8 mouse cellular contexts compared by ENCODE assay signal in genomic region chr2:143914760-143915599, GRCm38 (mm10). TPM values are rescaled to one million over a fixed set of nuclear protein-coding genes. Genes with fewer than 3 reads are reported as not detected.
DNase-seq lines count a peak whose midpoint lies in the region; ATAC-seq and TF ChIP-seq lines count a peak whose summit lies in the region.

Gene Dstn (plus strand): TSS chr2:143915320.

- 0 out of 2 replicates have a peak, but pooled peaks have one; percentile 26 for TF ChIP-seq EP300 in liver, embryonic 14.5 days (IDR thresholded peaks at IDR 0.05; ENCODE audit: low read depth)
- no peak for TF ChIP-seq EP300 in stomach, postnatal 0 days (optimal IDR thresholded peaks at IDR 0.05)

- peak within 1 kb of the TSS; percentile 96 for H3K9ac ChIP-seq in heart, embryonic 15.5 days
- H3K9ac ChIP-seq in liver, embryonic 14.5 days (replicated peaks), result peak within 1 kb of the TSS; percentile 68
- H3K9ac ChIP-seq in neural tube, embryonic 11.5 days (ENCODE audit: low read length), result peak within 1 kb of the TSS; percentile 74
- H3K9ac ChIP-seq in stomach, postnatal 0 days (ENCODE audit: low read length), result peak within 1 kb of the TSS; percentile 96

- H3K36me3 ChIP-seq in forebrain, embryonic 10.5 days (replicated peaks), result no peaks in the 10 kb centered on the region
- no peaks in the 10 kb centered on the region for H3K36me3 ChIP-seq in heart, embryonic 15.5 days
- H3K36me3 ChIP-seq in liver, embryonic 14.5 days (replicated peaks; ENCODE audit: control insufficient read depth, insufficient read depth, low read depth), result no peaks in the 10 kb centered on the region
- no peaks in the 10 kb centered on the region for H3K36me3 ChIP-seq in neural tube, embryonic 11.5 days (ENCODE audit: control insufficient read depth, insufficient read depth, low read length)
- no peaks in the 10 kb centered on the region for H3K36me3 ChIP-seq in stomach, postnatal 0 days (ENCODE audit: control insufficient read depth, insufficient read depth, low read length)

- DNase-seq in c-Kit-negative CD71-positive TER-119-positive erythroid progenitor cells, embryonic 14.5 days (ENCODE audit: low read depth, low spot score), result peak; percentile 88
- peak; percentile 95 for DNase-seq in forebrain, embryonic 10.5 days (ENCODE audit: extremely low spot score, low spot score)
- DNase-seq in kidney, postnatal 25 days, result peak; percentile 97 to 98
- DNase-seq in liver, embryonic 14.5 days (ENCODE audit: low read depth in 3 of 3, low spot score in 3 of 3), result peak; percentile 82 to 88 (median 85)
- DNase-seq in neural tube, embryonic 11.5 days (ENCODE audit: low spot score), result peak; percentile 97
- peak; percentile 99 for DNase-seq in stomach, postnatal 0 days (ENCODE audit: low spot score)

- ATAC-seq in CD4-positive, CD25-positive, alpha-beta regulatory T cell, adult 4 months, result peak; percentile 89
- peak; percentile 97 for ATAC-seq in heart, embryonic 15.5 days (replicated peaks; ENCODE audit: insufficient number of reproducible peaks, insufficient read depth, low FRiP score, low read depth)
- ATAC-seq in liver, embryonic 14.5 days (ENCODE audit: insufficient read depth), result peak; percentile 88
- peak; percentile 98 for ATAC-seq in neural tube, embryonic 11.5 days (ENCODE audit: insufficient read depth, low FRiP score, low TSS enrichment)
- ATAC-seq in stomach, postnatal 0 days (ENCODE audit: low FRiP score, low TSS enrichment), result peak; percentile 98

- under 1% methylated on average over 71 of the region's 71 CpGs for WGBS in forebrain, embryonic 10.5 days
- WGBS in heart, embryonic 15.5 days, result under 1% methylated on average over 71 of the region's 71 CpGs
- WGBS in liver, embryonic 14.5 days (ENCODE audit: insufficient replicate concordance), result under 1% methylated on average over 71 of the region's 71 CpGs
- WGBS in neural tube, embryonic 11.5 days, result under 1% methylated on average over 69 of the region's 71 CpGs
- under 1% methylated on average over 64 of the region's 71 CpGs for WGBS in stomach, postnatal 0 days

- H3K9me3 ChIP-seq in forebrain, embryonic 10.5 days, result no peaks in the 10 kb centered on the region
- H3K9me3 ChIP-seq in heart, embryonic 15.5 days (replicated peaks), result no peaks in the 10 kb centered on the region
- no peaks in the 10 kb centered on the region for H3K9me3 ChIP-seq in liver, embryonic 14.5 days (ENCODE audit: control insufficient read depth, low read length)
- H3K9me3 ChIP-seq in neural tube, embryonic 11.5 days (ENCODE audit: control insufficient read depth, low read length), result no peaks in the 10 kb centered on the region
- H3K9me3 ChIP-seq in stomach, postnatal 0 days (ENCODE audit: control insufficient read depth, low read length), result no peaks in the 10 kb centered on the region

- H3K4me1 ChIP-seq in forebrain, embryonic 10.5 days, result peaks cover 35% of the 10 kb centered on the region
- H3K4me1 ChIP-seq in heart, embryonic 15.5 days (replicated peaks), result peaks cover 27% of the 10 kb centered on the region
- H3K4me1 ChIP-seq in liver, embryonic 14.5 days (replicated peaks; ENCODE audit: control insufficient read depth in 2 of 2, insufficient read depth in 2 of 2, low read length in 1 of 2), result peaks cover 28 to 30% of the 10 kb centered on the region in 2 experiments
- H3K4me1 ChIP-seq in neural tube, embryonic 11.5 days (ENCODE audit: control insufficient read depth, insufficient read depth, low read length), result peaks cover 7% of the 10 kb centered on the region; the same call in 1 of the 2 replicates
- peaks cover 4% of the 10 kb centered on the region for H3K4me1 ChIP-seq in stomach, postnatal 0 days (replicated peaks; ENCODE audit: control insufficient read depth, insufficient read depth)

- peak within 1 kb of the TSS; percentile 74 for H3K4me3 ChIP-seq in forebrain, embryonic 10.5 days
- peak within 1 kb of the TSS; percentile 86 for H3K4me3 ChIP-seq in heart, embryonic 15.5 days
- H3K4me3 ChIP-seq in liver, embryonic 14.5 days (ENCODE audit: insufficient read depth in 1 of 2, low read depth in 2 of 2, low read length in 2 of 2), result peak within 1 kb of the TSS; percentile 63 to 84
- peak within 1 kb of the TSS; percentile 80 for H3K4me3 ChIP-seq in neural tube, embryonic 11.5 days (ENCODE audit: low read depth, low read length)
- peak within 1 kb of the TSS; percentile 85 for H3K4me3 ChIP-seq in stomach, postnatal 0 days (ENCODE audit: low read depth, low read length)

- peak within 1 kb of the TSS; percentile 73 for H3K4me2 ChIP-seq in heart, embryonic 15.5 days
- H3K4me2 ChIP-seq in liver, embryonic 14.5 days (ENCODE audit: low read depth), result peak within 1 kb of the TSS; percentile 88
- H3K4me2 ChIP-seq in neural tube, embryonic 11.5 days (ENCODE audit: low read depth), result peak within 1 kb of the TSS; percentile 75
- H3K4me2 ChIP-seq in stomach, postnatal 0 days (replicated peaks; ENCODE audit: low read depth), result peak within 1 kb of the TSS; percentile 60

- TF ChIP-seq CTCF in liver, embryonic 14.5 days (IDR thresholded peaks at IDR 0.05; ENCODE audit: low read depth), result no peak
- TF ChIP-seq CTCF in stomach, postnatal 0 days (IDR thresholded peaks at IDR 0.05; ENCODE audit: low read depth), result 0 out of 2 replicates have a peak, but pooled peaks have one; percentile 11

- peak within 1 kb of the TSS; percentile 97 for H3K27ac ChIP-seq in forebrain, embryonic 10.5 days
- peak within 1 kb of the TSS; percentile 99 for H3K27ac ChIP-seq in heart, embryonic 15.5 days
- H3K27ac ChIP-seq in liver, embryonic 14.5 days, result peak within 1 kb of the TSS; percentile 61
- H3K27ac ChIP-seq in neural tube, embryonic 11.5 days (ENCODE audit: low read depth, low read length), result peak within 1 kb of the TSS; percentile 96
- peak within 1 kb of the TSS; percentile 100 for H3K27ac ChIP-seq in stomach, postnatal 0 days (replicated peaks)

- no peaks in the 10 kb centered on the region for H3K27me3 ChIP-seq in forebrain, embryonic 10.5 days (ENCODE audit: poor library complexity, severe bottlenecking)
- H3K27me3 ChIP-seq in heart, embryonic 15.5 days, result no peaks in the 10 kb centered on the region
- no peaks in the 10 kb centered on the region; the same call in 1 of the 2 replicates for H3K27me3 ChIP-seq in liver, embryonic 14.5 days (ENCODE audit: control insufficient read depth, insufficient read depth, low read length)
- no peaks in the 10 kb centered on the region for H3K27me3 ChIP-seq in neural tube, embryonic 11.5 days (ENCODE audit: control insufficient read depth, insufficient read depth, low read length)
- no peaks in the 10 kb centered on the region for H3K27me3 ChIP-seq in stomach, postnatal 0 days (ENCODE audit: control insufficient read depth, insufficient read depth, low read length)

RNA-seq across cellular contexts. Expression of gene Dstn, which starts in this region (rescaled TPM):
- 10 to 100 TPM; 26.4 to 27.2 TPM for polyA plus RNA-seq in CD4-positive, CD25-positive, alpha-beta regulatory T cell, adult 4 months (2017; shearing (Covaris generic))
- 275 and 290 TPM in 2 replicates for polyA plus RNA-seq in forebrain, embryonic 10.5 days (2016; fragmentation: Nextera tagmentation; extraction: Ambion mirVana)
- 779 and 868 TPM in 2 replicates for polyA plus RNA-seq in heart, embryonic 15.5 days (2015; fragmentation: Nextera tagmentation; extraction: Ambion mirVana)
- 19.5 and 33.1 TPM in 2 replicates for polyA plus RNA-seq in liver, embryonic 14.5 days (2012; rRNA removed)
- polyA plus RNA-seq in liver, embryonic 14.5 days (2014; fragmentation: Nextera tagmentation; extraction: Ambion mirVana), result 123 and 129 TPM in 2 replicates
- 409 and 413 TPM in 2 replicates for polyA plus RNA-seq in neural tube, embryonic 11.5 days (2014; fragmentation: Nextera tagmentation; extraction: Ambion mirVana)
- 968 and 971 TPM in 2 replicates for polyA plus RNA-seq in stomach, postnatal 0 days (2015; fragmentation: Nextera tagmentation; extraction: Ambion mirVana)

Comparison
In these comparisons a context has a peak if more than half of its experiments do, and no peak if none do; other contexts are left out.
1. Peak in every context shown above with its lines: DNase-seq, ATAC-seq, H3K4me3 ChIP-seq and H3K27ac ChIP-seq.